Mouse (Mus musculus): Measurements from ENCODE around the gene Crtc3.

DNA sequence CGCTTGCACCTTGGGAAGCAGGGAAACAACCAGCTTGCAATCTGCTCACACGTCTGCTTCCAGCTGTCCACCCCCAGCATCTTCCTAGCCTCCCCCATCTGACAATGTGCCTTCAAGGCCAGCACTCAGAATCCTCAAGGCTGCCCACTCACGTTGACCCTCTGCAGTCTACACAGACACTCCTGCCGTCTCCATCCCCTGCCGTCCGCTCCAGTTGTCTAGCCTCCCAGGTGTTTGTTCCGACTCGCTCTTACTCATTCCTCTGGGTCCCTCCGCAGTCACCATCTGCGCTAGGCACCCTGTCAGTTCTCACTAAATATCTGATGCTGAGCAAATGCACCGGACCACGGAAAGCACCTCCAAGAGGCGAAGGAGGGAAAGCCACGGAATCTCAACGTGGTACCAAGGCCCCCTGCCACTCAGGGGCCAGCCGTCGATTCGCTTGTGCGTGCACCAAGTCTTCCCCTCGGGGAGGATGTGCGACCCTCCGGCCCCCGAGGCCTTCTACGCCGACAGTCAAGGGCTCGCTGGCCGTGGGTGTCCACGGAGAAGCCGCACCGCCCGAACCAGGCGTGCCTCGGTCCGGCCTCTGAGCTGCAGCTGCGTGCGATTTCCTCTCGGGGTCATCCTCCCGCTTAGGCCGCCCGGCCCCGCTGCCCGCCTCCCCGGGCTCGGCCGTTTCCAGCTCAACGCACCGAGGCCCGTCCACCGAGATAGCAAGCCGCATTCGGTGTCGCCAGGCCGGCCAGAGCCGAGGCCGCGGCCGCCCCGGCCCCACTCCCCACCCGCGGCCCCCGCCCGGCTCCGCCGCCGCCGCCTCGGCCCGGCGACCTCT lies 739 bp downstream of the Crtc3 start:
- no peak for TF ChIP-seq CTCF (IDR thresholded peaks at IDR 0.05; ENCODE audit: low read depth, low read length)
- TF ChIP-seq POLR2A (IDR thresholded peaks at IDR 0.05; ENCODE audit: borderline replicate concordance, low read depth, low read length): no peak
